Mouse (Mus musculus): ENCODE results near the gene Mterf2. TPM values are rescaled to one million over a fixed set of nuclear protein-coding genes. Genes with fewer than 3 reads are reported as not detected.

Mterf2 gene
- total RNA-seq, 1 experiment, result 10.8 TPM

DNA sequence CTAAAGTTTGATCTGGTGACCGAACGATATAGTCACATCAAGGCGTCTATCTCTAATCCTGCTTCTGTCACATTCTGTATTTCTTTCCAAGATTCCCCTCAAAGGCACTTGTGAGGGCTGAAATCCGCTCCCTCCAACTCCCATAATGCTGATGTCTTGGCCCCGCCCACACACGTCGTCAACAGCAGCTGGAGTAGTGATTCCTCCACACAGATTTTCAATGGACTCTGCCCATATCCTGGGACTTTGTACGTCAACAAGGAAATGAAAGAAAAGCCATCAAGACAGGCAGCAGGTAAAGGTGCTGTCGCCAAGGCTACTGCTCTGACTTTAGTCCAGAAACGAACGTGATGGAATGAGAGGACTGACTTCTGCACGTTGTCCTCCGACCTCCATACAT is 2.6 kb downstream of the Mterf2 start:
- Histone ChIP-seq H3K9me3 (ENCODE audit: control insufficient read depth, insufficient read depth, low read depth, low read length) (no peaks in the 10 kb centered on the region), H3K36me3 (ENCODE audit: control insufficient read depth, insufficient read depth, low read length, poor library complexity, severe bottlenecking) (peaks cover 6% of the 10 kb centered on the region), H3K9ac (ENCODE audit: insufficient read depth, low read depth, low read length, poor library complexity, severe bottlenecking) (no peak overlapping the region), H3K27ac (ENCODE audit: insufficient read depth, low read depth, low read length, poor library complexity, severe bottlenecking) (no peak overlapping the region), H3K4me3 (ENCODE audit: insufficient read depth in 1 of 2, low read depth in 1 of 2, low read length in 2 of 2, poor library complexity in 1 of 2, severe bottlenecking in 1 of 2) (no peak overlapping the region), H3K4me1 (ENCODE audit: control insufficient read depth in 2 of 2, insufficient read depth in 2 of 2, low read length in 2 of 2, poor library complexity in 1 of 2) (no peaks in the 10 kb centered on the region)
- in situ Hi-C loops (cut with MboI; ENCODE audit: low sequenced_read_pairs in 2 of 2, unreplicated experiment in 2 of 2), result no loop called here
- no peak for DNase-seq (ENCODE audit: low read depth, low spot score)
- TF ChIP-seq ZNF384 (IDR thresholded peaks at IDR 0.05; ENCODE audit: low read depth, low read length) (no peak), HCFC1 (IDR thresholded peaks at IDR 0.05; ENCODE audit: borderline replicate concordance, insufficient read depth, low read length) (no peak), MAFK (IDR thresholded peaks at IDR 0.05; ENCODE audit: insufficient read depth, low read depth, low read length) (no peak), ZC3H11A (IDR thresholded peaks at IDR 0.05; ENCODE audit: borderline replicate concordance, low read depth, low read length) (no peak), CHD2 (IDR thresholded peaks at IDR 0.05; ENCODE audit: low read depth, low read length) (no peak)

GRCm38 (mm10) chr10:85114409-85114808 is 13.4 kb downstream of the Mterf2 start:
- in situ Hi-C loops (cut with MboI; ENCODE audit: low sequenced_read_pairs in 2 of 2, unreplicated experiment in 2 of 2), result no loop called here
- Histone ChIP-seq H3K4me1 (ENCODE audit: control insufficient read depth in 2 of 2, insufficient read depth in 2 of 2, low read length in 2 of 2, poor library complexity in 1 of 2) (no peaks in the 10 kb centered on the region), H3K9me3 (ENCODE audit: control insufficient read depth, insufficient read depth, low read depth, low read length) (no peaks in the 10 kb centered on the region), H3K4me3 (ENCODE audit: insufficient read depth in 1 of 2, low read depth in 1 of 2, low read length in 2 of 2, poor library complexity in 1 of 2, severe bottlenecking in 1 of 2) (no peak overlapping the region), H3K27ac (ENCODE audit: insufficient read depth, low read depth, low read length, poor library complexity, severe bottlenecking) (no peak overlapping the region), H3K9ac (ENCODE audit: insufficient read depth, low read depth, low read length, poor library complexity, severe bottlenecking) (no peak overlapping the region), H3K36me3 (ENCODE audit: control insufficient read depth, insufficient read depth, low read length, poor library complexity, severe bottlenecking) (peaks cover 6% of the 10 kb centered on the region)
- no peak for DNase-seq (ENCODE audit: low read depth, low spot score)
- TF ChIP-seq ZNF384 (IDR thresholded peaks at IDR 0.05; ENCODE audit: low read depth, low read length) (no peak), ZC3H11A (IDR thresholded peaks at IDR 0.05; ENCODE audit: borderline replicate concordance, low read depth, low read length) (no peak), HCFC1 (IDR thresholded peaks at IDR 0.05; ENCODE audit: borderline replicate concordance, insufficient read depth, low read length) (no peak), CHD2 (IDR thresholded peaks at IDR 0.05; ENCODE audit: low read depth, low read length) (no peak), MAFK (IDR thresholded peaks at IDR 0.05; ENCODE audit: insufficient read depth, low read depth, low read length) (no peak)

DNA sequence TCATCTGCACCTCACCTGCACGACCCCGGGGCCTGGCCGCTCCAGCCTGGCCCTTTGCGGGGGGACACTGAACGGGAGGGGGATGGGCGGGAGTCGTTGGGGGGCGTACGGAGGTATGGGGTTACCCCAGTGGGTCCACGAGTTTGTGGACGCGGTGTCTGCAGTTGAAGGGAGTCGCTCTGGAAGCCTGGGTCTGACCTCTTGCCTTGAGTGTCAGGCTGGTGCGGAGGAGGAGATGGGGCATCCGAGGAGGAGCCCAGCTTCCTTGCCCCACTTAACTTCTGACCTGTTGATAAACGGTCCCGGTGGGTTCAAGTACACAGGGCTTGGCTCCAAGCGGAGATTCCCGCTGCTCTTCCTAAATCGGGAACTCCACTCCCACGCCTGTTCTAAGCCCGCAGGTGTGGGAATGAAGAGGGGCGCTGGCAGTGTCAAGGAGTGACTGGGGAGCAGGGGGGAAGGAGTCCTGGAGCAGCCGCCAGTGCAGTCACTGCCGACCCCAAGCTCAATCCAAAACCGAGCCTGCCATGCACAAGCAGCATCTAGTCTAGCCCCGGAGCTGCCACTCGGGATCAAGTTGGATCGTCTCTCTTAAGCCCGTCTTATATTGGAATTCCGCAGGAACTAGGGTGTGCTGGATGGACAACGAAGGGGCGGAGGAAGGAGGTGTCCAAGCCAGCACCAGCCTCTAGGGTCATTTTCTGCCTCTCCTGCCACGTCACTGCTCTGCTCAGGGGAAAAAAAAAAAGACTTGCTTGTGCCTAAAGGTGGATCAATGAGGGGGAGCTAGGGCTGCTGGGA is 24.5 kb downstream of the Mterf2 start:
- no peak for DNase-seq (ENCODE audit: low read depth, low spot score)
- H3K4me1 ChIP-seq (ENCODE audit: control insufficient read depth in 2 of 2, insufficient read depth in 2 of 2, low read length in 2 of 2, poor library complexity in 1 of 2), result peaks cover 0 to 7% of the 10 kb centered on the region in 2 experiments; a peak in 1 of 4 replicates
- peak overlapping the region; percentile 91 for H3K9ac ChIP-seq (ENCODE audit: insufficient read depth, low read depth, low read length, poor library complexity, severe bottlenecking)
- peak; percentile 87 for TF ChIP-seq ZNF384 (IDR thresholded peaks at IDR 0.05; ENCODE audit: low read depth, low read length)
- TF ChIP-seq HCFC1 (IDR thresholded peaks at IDR 0.05; ENCODE audit: borderline replicate concordance, insufficient read depth, low read length), result no peak
- TF ChIP-seq CHD2 (IDR thresholded peaks at IDR 0.05; ENCODE audit: low read depth, low read length), result no peak
- no peak for TF ChIP-seq ZC3H11A (IDR thresholded peaks at IDR 0.05; ENCODE audit: borderline replicate concordance, low read depth, low read length)
- 0 out of 2 replicates have a peak, but pooled peaks have one; percentile 4 for TF ChIP-seq MAFK (IDR thresholded peaks at IDR 0.05; ENCODE audit: insufficient read depth, low read depth, low read length)
- peak overlapping the region; percentile 60 for H3K27ac ChIP-seq (ENCODE audit: insufficient read depth, low read depth, low read length, poor library complexity, severe bottlenecking)
- H3K9me3 ChIP-seq (ENCODE audit: control insufficient read depth, insufficient read depth, low read depth, low read length), result no peaks in the 10 kb centered on the region
- in situ Hi-C loops (cut with MboI; ENCODE audit: low sequenced_read_pairs in 2 of 2, unreplicated experiment in 2 of 2), result no loop called here
- H3K4me3 ChIP-seq (ENCODE audit: insufficient read depth in 1 of 2, low read depth in 1 of 2, low read length in 2 of 2, poor library complexity in 1 of 2, severe bottlenecking in 1 of 2), result peak overlapping the region; percentile 98 to 99
- no peaks in the 10 kb centered on the region for H3K36me3 ChIP-seq (ENCODE audit: control insufficient read depth, insufficient read depth, low read length, poor library complexity, severe bottlenecking)

- Histone ChIP-seq H3K36me3 (ENCODE audit: control insufficient read depth, insufficient read depth, low read length, poor library complexity, severe bottlenecking) (no peaks in the 10 kb centered on the region), H3K9me3 (ENCODE audit: control insufficient read depth, insufficient read depth, low read depth, low read length) (no peaks in the 10 kb centered on the region), H3K9ac (ENCODE audit: insufficient read depth, low read depth, low read length, poor library complexity, severe bottlenecking) (peak within 1 kb of the TSS; percentile 91), H3K4me3 (ENCODE audit: insufficient read depth in 1 of 2, low read depth in 1 of 2, low read length in 2 of 2, poor library complexity in 1 of 2, severe bottlenecking in 1 of 2) (peak within 1 kb of the TSS; percentile 98 to 99), H3K27ac (ENCODE audit: insufficient read depth, low read depth, low read length, poor library complexity, severe bottlenecking) (peak within 1 kb of the TSS; percentile 69), H3K4me1 (ENCODE audit: control insufficient read depth in 2 of 2, insufficient read depth in 2 of 2, low read length in 2 of 2, poor library complexity in 1 of 2) (peaks cover 0 to 7% of the 10 kb centered on the region in 2 experiments; a peak in 1 of 4 replicates)
- in situ Hi-C loops (cut with MboI; ENCODE audit: low sequenced_read_pairs in 2 of 2, unreplicated experiment in 2 of 2), result no loop called here
- no peak for TF ChIP-seq ZNF384 (IDR thresholded peaks at IDR 0.05; ENCODE audit: low read depth, low read length)
- TF ChIP-seq MAFK (IDR thresholded peaks at IDR 0.05; ENCODE audit: insufficient read depth, low read depth, low read length), result no peak
- no peak for TF ChIP-seq HCFC1 (IDR thresholded peaks at IDR 0.05; ENCODE audit: borderline replicate concordance, insufficient read depth, low read length)
- no peak for TF ChIP-seq ZC3H11A (IDR thresholded peaks at IDR 0.05; ENCODE audit: borderline replicate concordance, low read depth, low read length)
- no peak for TF ChIP-seq CHD2 (IDR thresholded peaks at IDR 0.05; ENCODE audit: low read depth, low read length)
- DNase-seq (ENCODE audit: low read depth, low spot score), result peak; percentile 82
These were observed 25.4 kb downstream of the Mterf2 start, which contains the start of the genes Fhl4 and Tmem263 for GRCm38 (mm10) chr10:85102247-85103084. Gene Fhl4 (minus strand): TSS chr10:85102495. Gene Tmem263 (plus strand): TSS chr10:85102627.

All from ES-E14 (cell line).